Mouse (Mus musculus) testis, postnatal 14 days (tissue): ENCODE data around the gene Slc1a4.

Source experiments
- DNase-seq: peaks from one replicate; pipeline ENCODE4 v3.0.0; 2021; ENCODE audit warnings: low spot score

Gene Slc1a4

DNA sequence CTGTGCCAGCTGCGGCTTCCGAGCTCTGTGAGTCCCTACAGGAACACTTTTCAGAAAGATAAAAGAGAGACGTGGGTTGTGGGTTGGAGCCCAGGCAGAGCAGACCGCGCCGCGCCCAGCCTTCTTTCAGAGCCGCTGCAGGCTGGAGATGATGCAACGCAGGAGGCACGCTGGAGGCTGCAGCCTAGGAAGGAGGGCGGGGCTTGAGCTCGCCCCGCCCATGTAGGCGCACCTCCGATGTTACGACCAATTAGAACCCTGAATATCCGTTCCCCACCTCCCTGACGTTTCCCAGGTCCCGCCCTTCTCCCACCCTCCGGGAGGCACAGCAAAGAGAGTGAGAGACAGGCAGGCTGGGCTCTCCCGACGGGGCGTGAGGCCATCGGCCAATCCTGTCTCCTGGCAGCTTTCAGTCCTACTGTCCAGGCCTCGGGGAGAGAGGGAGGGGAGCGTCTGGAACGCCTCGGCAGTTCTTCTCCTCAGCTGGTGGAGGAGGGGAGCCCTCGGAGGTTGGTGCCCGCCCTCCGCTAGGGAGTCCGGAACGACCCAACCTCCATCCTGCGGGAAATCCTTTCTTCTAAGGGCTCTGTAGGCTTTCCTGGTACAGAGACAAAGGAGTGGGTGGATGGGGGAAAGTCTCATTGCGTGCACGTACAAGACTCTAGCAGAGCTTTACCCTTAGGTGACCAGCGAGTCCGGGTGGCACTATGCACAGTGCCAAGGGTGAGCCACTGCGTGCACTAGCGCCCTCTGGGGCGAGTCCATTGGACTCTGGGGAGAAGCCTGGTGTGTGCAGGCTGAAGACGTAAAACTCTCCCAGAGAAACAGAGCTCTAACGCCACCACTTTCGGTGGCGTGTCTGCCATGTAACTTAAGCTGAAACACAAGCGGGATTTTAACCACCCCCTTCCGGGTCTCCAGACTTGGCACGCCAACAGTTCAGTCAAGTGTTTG is at the start of gene Slc1a4:
Slc1a4 (minus strand) TSS at position 153 of the 954 bp plus-strand sequence.
- DNase-seq = peak; percentile 93

- DNase-seq = no peak
These were observed 47.6 kb upstream of the Slc1a4 start for GRCm38 (mm10) chr11:20380106-20380505.

DNA sequence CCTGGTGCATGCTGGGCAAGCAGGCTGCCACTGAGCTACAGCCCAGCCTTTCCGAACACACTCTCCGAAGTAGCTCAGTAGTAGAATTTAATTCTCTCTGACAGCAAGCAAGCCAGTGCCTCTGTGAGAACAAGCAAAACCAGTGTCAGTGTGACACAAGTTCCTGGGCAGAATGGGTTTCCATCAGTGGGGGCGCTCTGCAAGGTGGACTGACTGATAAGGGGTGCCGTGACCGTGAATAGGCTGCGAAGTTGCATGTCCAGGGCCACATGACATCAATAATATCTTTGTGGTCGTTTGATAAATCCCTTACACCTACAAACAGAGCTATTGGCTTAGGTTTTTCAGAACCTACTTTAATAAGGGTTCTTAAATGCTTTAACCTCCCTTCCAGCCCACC is 44.1 kb upstream of the Slc1a4 start:
- DNase-seq = no peak

DNA sequence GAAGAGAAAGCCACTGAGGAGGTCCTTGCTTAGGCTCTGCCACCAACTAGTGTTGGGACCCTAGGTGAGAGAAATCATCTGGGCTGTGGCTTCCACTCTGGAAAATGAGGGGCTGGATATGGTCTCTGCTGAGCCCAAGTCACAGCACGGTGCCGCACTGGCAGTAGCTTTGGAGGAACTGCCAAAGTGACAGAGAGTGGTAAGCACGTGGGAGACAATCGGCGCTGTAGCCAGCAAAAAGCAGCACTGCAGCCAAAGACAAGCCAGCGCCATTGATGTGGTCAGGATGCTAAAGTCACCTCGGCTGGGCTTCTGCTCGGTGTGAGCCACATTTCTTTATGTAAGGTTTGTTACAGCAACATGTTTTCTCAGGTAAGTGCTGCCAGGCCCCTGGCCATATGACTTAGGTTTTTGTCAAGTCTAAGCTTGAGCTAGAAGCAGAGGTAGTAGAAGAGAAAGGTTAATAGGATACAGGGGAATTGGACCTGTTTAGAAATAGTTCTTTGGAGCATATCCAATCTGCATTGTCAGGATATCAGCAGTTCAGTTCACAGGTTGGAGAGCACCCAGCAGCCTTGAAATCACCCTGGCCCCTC is 40.2 kb upstream of the Slc1a4 start:
- DNase-seq = no peak

DNA sequence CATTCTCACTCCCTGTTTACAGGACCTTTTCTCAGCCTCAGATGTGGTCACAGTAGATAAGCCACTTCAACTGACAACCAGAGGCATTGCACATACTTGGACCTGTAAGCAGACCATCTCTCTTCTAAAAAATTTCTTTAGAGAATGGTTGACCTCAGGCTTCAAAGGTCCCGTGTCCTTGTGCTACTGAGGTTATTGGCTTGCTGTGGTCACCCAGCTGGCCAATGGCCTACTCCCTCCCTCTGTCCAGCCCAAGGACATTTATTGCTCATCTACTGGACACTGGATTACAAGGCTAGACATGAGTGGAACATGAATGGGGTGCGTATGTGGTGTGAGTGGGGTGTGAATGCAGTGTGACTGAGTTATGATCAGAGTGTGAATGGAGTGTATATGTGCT is 38.0 kb upstream of the Slc1a4 start:
- DNase-seq = no peak

GRCm38 (mm10) chr11:20366456-20366855 is 33.9 kb upstream of the Slc1a4 start:
- no peak for DNase-seq

GRCm38 (mm10) chr11:20361354-20361753 is 28.8 kb upstream of the Slc1a4 start:
- no peak for DNase-seq

GRCm38 (mm10) chr11:20357684-20358447 is 25.4 kb upstream of the Slc1a4 start:
- no peak for DNase-seq

GRCm38 (mm10) chr11:20348466-20348865 is 16.0 kb upstream of the Slc1a4 start:
- no peak for DNase-seq

GRCm38 (mm10) chr11:20347548-20347947 is 15.0 kb upstream of the Slc1a4 start:
- DNase-seq = peak; percentile 60

- DNase-seq = no peak
These were observed 13.9 kb upstream of the Slc1a4 start for GRCm38 (mm10) chr11:20346369-20346768.

GRCm38 (mm10) chr11:20343952-20344351 is 11.4 kb upstream of the Slc1a4 start:
- no peak for DNase-seq

- DNase-seq = no peak
These were observed 9.1 kb upstream of the Slc1a4 start for GRCm38 (mm10) chr11:20341598-20341997.

GRCm38 (mm10) chr11:20338703-20339102 is 6.2 kb upstream of the Slc1a4 start:
- no peak for DNase-seq

DNA sequence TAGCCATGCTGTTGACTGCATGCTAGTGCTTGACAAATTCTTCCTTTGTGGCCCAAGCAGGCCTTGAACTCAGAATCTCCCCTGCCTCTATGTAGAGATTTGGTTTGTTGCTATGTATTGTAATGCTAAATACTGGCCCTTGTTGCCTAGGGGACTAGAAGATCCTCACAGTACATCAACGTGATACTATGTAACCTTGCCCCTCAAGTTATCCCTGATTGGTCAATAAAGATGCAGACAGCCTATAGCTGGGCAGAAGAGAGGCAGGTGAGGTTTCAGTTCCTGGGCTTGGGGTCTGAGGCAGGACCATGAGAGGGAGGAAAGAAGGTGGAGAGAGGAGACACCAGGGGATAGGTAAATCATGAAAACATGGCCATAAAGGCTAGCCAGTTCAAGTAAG is 1.8 kb upstream of the Slc1a4 start:
- peak; percentile 54 for DNase-seq

- peak; percentile 49 for DNase-seq
These were observed 599 bp downstream of the Slc1a4 start for GRCm38 (mm10) chr11:20331690-20332537.

DNA sequence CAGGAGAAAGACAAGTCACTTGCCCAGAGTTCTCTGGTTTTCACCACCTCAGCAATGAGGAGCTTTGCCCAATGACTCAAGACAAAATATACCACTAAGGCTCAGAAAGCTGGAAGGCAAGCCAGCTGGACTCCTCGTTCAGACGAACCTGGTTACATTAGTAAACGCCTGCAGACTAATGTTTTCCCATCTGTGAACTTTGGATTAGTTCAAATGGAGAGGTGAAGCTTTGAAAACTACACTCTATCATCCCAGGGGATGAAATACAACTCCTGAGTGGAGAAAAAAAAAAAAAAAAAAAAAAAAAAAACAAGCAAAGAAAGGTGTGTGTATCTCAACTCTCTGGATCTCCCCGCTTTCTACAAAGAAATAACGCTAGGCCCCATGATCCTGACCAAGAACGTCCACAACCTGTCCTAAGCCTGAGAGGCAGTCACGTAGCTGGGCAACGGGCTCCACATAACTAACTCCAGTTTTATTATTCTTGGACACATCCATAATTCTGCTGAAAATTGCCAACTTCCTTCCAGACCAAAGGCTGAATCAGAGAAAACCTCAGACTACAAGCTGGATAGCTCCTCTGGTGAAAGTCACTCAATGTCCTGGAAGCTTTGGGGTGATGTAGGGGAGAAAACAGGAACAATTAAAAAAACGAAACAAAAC is 1.4 kb downstream of the Slc1a4 start:
- no peak for DNase-seq

GRCm38 (mm10) chr11:20329711-20330110 is 2.8 kb downstream of the Slc1a4 start:
- DNase-seq = no peak

DNA sequence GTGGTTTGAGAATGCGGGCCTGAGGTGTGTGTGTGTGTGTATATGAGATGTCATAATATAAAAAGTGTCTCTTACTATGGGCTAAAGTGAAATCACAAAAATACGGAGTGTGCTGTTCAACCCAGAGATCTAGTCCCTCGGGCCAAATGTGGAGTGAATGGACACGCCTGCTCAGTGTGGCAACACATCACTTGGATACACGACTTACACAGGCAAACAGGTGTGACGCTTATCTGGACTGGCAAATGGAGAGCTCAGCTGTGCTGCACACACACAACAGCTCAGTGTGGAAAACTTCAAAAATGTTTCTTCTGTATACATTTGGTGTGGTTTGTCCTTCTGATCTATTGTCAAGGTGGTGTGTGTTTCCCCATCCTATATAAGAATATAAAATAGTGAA is 3.7 kb downstream of the Slc1a4 start:
- DNase-seq = no peak

GRCm38 (mm10) chr11:20326328-20326995 is 6.1 kb downstream of the Slc1a4 start:
- DNase-seq = no peak
